Mouse (Mus musculus) layer of hippocampus, adult 11-12 months (tissue): Measurements from ENCODE around the gene Alyref.
A peak's percentile ranks its signal among the peaks of the same experiment; 100 is the strongest.
"Not testable (repeated sequence)": the region's sequence is repeated elsewhere in the genome, so short reads cannot be mapped to it uniquely, and the experiment has no call there.

Experiments
- DNase-seq: peaks from one replicate; pipeline ENCODE4 v3.0.0; 2022; ENCODE audit warnings: low spot score

Gene Alyref

DNA sequence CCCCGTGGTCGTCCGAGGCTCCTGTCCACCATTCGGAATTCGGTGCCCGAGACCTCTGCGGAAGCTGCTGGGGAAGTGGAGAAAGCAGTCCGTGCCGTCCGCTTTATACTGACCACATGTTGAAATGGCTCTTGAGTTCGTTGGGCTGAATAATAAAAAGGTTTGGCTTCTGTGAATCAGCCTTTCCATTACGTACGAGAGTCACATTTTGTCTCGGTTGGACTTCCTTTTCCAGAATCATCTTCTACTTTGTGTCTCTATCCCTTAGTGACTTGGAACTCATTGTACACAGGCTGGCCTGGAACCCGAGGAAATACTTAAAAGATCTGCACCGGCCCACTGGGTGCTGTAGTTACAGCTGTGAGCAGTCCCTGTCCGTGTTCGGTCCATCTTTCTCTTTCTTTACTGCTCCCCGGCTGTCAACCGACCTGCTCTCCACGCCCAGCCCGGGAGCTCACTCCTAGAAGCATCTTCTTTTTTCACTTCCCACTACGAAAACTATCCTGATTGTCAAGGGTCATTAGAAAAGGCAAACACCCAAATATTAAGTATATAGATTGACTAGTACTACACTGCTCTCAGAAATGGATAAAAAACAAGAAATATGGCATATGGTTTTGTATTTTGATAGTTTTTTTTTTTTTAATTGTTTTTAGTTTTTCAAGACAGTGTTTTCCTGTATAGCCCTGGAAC is 24.4 kb downstream of the Alyref start:
- DNase-seq = no peak

- DNase-seq = peak; percentile 100
These were observed 25.2 kb downstream of the Alyref start, which contains the start of gene P4hb for GRCm38 (mm10) chr11:120572752-120573584. Gene P4hb, minus strand, starts transcription at chr11:120573253.

- no peak for DNase-seq
These were observed 25.8 kb downstream of the Alyref start for GRCm38 (mm10) chr11:120572417-120572751.

DNA sequence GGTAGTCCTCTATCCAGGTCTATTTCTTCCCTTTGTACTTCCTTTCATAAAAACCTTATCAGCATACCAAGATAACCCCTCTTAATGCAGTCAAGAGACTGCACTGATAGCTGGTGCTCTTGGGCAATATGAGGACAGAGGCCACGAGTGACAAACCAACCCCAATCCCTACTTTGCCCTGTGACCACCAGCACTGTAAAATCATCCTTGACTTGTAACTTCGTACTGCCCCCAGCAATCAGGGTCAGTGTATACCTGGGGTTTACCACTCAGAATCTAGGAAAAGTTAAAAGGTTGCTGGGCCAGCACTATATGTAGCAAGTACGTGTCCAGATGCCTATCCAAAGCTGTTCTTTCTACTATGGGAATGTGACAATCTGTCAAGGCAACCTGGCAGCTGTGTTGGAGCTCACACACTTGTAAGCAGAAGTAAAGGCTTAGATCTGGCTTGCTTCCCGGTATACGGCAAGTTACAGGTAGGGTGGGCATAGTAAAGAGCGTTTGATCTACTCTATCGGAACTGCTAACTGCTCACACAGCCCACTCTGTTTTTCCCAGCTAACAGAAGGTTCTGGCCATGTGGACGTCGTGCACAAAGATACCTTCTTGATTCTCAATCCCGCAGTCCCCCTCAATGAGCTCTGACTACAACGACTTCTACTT is 26.3 kb downstream of the Alyref start:
- DNase-seq = no peak

DNA sequence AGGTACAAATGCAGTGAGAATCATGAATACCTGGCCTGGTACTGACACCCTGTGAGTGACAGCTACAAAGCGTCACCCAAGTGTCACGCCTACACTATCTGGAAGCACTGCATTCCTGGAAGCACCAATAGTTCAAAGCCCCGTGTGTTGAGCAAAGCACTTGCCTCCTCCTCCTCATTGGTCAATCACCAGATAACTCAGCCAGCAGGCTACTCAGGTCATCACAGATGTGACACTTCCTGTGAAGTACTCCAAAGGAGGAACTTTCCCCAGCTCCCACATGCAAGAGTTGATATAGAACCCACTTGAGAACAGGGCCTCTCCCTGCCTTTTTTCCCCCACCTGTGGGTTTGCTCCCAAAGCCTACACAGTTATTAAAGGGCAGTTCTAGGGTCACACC is 27.0 kb downstream of the Alyref start:
- DNase-seq = no peak

GRCm38 (mm10) chr11:120568324-120568723 is 29.8 kb downstream of the Alyref start:
- no peak for DNase-seq

- no peak for DNase-seq
These were observed 33.1 kb downstream of the Alyref start for GRCm38 (mm10) chr11:120565114-120565513.

DNA sequence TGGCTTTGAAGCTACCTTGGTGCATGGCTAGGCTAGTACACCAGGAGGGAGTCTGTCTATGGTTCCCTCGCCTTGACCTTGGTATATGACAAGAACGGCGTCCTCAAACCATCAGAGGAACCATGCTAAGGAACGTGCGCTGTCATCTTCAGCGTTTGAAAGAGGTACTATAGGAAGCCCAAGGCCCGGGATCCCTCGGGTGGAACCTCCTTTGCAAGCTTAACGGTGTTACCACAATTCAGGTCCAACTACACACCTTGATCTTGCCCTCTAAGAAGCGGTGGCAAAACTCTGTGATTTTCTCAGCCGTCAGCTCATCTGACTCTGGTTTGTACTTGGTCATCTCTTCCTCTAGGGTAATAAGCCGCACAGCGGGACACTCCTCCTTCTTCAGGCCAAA is 35.2 kb downstream of the Alyref start:
- no peak for DNase-seq

GRCm38 (mm10) chr11:120560952-120561728 is 37.0 kb downstream of the Alyref start:
- DNase-seq = no peak

GRCm38 (mm10) chr11:120558843-120559242 is 39.3 kb downstream of the Alyref start:
- DNase-seq = not testable (repeated sequence)

GRCm38 (mm10) chr11:120555260-120555659 is 42.9 kb downstream of the Alyref start:
- DNase-seq = no peak

- no peak for DNase-seq
These were observed 43.3 kb downstream of the Alyref start for GRCm38 (mm10) chr11:120554834-120555233.

DNA sequence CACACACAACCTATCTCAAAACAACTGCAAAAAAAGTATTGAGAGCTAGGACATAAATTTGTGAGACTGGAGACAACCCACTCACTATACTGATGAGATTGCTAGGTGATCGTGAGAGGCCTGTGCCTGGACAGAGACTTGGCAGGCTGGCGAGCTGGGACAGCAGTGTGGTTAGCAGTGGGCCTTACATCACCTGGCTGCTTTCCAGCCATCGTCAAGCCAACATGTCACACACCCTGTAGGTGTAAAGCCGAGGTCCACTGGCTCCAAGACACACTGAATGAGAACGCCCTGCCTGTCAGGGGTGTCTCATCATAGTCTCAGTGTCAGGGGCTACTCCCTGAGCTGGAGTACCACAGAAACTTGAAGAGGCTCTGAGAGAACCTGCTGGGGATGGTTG is 45.4 kb downstream of the Alyref start:
- DNase-seq = no peak

DNA sequence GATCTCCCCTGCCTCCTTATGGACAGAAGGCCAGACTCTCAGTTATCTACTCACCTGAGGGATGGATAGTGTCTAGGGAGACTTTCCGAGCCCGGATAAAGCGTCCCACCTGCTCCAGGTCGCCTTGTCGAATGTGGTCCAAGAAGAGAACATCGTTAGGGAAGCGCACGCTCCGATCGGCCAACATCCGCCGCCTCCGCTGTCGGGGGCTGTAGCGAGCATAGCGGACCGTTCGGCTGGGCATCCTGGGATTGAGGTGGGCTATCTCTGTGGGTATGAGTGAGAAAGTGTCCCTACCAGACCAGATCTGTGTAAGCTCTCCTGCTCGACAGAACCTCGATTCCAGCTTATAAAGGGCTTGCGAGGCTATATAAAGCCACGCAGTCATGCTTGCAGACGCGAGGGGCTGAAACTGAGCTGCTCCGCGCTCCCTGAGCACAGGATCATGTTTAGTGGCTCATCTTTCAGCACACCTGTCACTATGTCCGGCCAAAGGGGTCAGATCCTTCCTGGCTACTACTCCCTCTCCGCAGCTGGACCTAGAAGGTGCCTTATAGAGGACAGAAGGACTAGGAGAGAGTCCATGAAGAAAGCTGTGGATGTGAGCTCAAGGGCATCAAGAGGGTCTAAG is 47.2 kb downstream of the Alyref start, which contains the start of gene Ppp1r27:
Ppp1r27 (minus strand) TSS at position 323 of the 631 bp plus-strand sequence.
- no peak for DNase-seq

DNA sequence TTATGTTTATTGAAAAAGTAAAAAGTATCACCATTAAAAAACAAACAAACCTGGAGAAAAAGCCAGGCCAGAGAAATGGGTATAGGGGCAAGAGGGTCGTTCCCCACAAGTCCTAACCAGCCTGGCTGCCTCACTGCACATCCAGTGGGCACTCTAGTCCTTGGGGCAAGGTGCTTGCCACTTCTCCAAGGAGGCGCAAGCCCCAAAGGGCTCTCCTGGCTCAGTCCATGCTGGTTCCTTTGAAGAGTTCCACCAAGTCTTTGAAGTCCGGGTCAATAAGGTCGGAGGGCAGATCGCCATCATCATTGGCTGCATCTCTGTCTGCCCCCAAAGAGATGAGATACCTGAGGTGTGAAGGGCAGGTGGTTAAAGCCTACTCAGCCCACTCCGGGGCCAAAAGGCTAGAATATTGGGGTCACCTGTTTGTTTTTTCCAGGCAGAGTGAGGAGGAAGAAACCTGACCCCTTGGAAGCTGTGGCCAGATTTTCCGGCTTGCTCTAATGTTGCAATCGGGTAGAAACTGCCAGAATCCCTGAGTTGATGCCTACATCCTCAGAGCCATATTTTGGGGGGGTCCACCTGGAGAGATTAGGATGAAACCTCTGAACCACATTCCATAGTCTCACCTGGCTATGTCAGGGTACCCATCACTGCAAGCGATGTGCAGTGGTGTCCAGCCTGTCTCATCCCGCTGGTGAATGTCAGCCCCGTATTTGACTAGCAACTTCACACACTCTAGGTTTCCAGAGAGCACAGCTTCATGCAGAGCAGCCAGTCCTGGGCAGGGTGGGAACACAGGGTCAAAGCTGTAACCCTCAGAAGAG is 48.0 kb downstream of the Alyref start:
- DNase-seq = no peak

DNA sequence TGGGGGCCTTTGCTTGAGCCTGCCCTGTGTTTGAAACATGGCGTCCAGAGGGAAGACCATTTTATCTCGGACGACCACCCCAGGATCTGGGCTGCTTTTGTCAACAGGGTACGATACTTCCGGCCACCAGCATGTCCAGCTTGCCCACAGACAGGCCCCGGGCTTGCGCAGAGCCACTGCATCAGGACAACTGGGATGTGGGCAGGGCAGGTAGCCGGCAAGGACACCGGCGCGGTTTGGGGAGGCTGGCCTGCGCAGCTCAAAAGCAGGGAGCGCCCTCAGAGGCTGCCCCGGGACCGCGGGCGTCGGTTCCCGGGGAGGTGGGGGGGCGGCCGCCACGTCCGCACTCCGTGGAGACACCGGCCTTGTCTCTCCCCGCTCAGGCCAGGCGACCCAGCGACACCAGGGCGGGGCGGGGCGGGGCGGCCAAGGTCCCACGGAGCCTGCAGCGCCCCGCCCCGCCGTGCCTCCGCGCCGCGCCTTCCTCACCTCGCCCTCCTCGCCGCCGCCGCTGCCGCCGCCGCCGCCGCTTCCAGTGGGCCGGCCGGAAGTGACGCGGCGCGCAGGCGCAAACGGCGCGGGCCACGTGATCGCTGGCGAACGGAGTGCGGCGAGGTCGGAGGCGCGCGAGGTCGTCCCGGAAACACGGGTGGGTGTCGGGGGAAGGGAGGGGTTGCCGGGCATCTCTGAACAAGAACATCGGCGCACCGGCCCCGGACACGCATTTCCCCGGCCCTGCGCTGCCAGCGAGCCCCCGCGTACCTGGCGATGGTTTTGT is 48.8 kb downstream of the Alyref start, which contains the start of gene Mcrip1:
Mcrip1 (minus strand) TSS at position 560 of the 778 bp plus-strand sequence.
- DNase-seq = peak; percentile 93

DNA sequence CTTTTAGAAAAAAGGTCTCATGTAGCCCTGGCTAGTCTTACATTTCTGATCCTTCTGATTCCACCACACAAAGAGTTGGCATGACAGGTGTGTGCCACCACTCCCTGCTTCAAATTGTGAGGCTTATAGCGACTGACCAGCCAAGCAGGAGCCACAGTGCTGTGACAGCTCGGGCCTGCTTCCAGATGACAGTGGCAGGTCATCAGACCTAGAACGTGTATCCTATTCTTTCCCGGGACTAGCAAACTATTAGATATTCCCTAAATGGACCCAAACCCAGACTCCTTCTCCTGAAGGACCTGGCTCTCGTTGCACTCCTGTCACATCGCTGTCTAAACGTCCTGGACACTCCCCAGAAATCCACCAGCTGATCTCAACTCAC is 49.4 kb downstream of the Alyref start:
- no peak for DNase-seq

DNA sequence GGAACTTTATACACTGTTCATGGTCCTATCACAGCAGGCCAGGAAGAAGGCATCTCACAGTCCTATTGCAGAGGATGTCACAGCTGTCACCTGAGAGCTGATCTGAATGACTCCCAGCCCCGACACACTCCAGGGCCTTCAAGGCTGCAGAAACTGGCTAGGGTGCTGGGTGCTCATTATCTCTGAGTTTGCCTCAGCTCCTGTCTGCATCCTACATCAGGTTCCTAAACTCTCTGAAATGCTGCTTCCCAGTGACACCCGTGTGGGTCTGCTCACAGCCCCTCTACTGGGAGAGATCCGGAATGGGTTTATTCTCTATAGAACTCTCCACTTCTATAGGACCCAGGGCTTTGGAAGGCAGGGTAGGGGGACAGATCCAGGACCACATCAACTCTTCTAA is 50.0 kb downstream of the Alyref start:
- no peak for DNase-seq

- DNase-seq = no peak
These were observed 50.7 kb downstream of the Alyref start for GRCm38 (mm10) chr11:120547469-120547868.

- no peak for DNase-seq
These were observed 52.2 kb downstream of the Alyref start for GRCm38 (mm10) chr11:120545964-120546363.
